Mouse (Mus musculus): ENCODE measurements at regions not wholly inside any gene's neighbourhood (a gene's known extent, or its start where the extent isn't known, plus 50 kb on each side); places are given as distances from the start of the nearest gene placed in this dataset.

DNA sequence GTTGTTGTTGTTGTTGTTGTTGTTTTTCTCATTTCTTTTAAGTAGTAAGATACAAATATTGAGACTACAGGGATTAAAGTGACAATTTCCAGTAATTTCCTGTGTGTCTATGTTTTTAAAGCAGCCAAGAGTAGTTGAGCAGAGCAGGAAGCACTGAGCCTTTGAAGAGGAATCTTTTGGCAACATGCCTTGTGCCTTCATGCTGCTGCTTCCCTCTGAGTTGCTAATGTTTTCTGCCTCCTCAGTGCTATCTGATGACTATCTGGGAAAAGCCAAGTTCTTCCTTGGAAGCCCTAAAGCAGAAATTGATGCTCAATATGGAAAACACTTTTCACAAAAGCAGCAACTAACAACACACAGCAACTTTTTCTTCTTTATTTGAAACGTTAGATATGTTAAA, 634.2 kb downstream of the Serpinb8 start:
- H3K27me3 ChIP-seq (replicated peaks), result no peaks in the 10 kb centered on the region
- no peak overlapping the region for H3K9ac ChIP-seq
- no peaks in the 10 kb centered on the region for H3K36me3 ChIP-seq (replicated peaks)
- no peak for ATAC-seq (replicated peaks)
- no peaks in the 10 kb centered on the region for H3K4me1 ChIP-seq
- no peak overlapping the region for H3K4me2 ChIP-seq
- H3K4me3 ChIP-seq, result no peak overlapping the region
- no peak overlapping the region for H3K27ac ChIP-seq
- no peaks in the 10 kb centered on the region for H3K9me3 ChIP-seq
- WGBS, result 80% methylated on average over 1 of the region's 1 CpGs

DNA sequence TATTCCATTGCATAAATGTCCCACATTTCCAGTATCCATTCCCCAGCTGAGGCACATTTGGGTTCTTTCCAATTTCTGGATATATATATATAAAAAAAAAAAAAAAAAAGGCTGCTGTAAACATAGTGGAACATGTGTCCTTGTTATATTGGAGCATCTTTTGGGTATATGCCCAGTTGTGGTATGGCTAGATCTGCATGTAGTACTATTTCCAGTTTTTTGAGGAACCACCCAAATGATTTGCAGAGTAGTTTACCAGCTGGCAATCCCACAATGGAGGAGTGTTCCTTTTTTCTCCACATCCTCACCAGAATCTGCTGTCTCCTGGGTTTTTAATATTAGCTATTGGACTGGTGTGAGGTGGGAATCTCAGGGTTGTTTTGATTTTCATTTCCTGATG, 650.3 kb downstream of the Serpinb8 start:
- no peak overlapping the region for H3K9ac ChIP-seq
- H3K4me1 ChIP-seq, result no peaks in the 10 kb centered on the region
- no peak overlapping the region for H3K4me2 ChIP-seq
- no peaks in the 10 kb centered on the region for H3K27me3 ChIP-seq (replicated peaks)
- H3K27ac ChIP-seq, result no peak overlapping the region
- no peak overlapping the region for H3K4me3 ChIP-seq
- ATAC-seq (replicated peaks), result no peak
- no peaks in the 10 kb centered on the region for H3K36me3 ChIP-seq (replicated peaks)
- no peaks in the 10 kb centered on the region for H3K9me3 ChIP-seq

DNA sequence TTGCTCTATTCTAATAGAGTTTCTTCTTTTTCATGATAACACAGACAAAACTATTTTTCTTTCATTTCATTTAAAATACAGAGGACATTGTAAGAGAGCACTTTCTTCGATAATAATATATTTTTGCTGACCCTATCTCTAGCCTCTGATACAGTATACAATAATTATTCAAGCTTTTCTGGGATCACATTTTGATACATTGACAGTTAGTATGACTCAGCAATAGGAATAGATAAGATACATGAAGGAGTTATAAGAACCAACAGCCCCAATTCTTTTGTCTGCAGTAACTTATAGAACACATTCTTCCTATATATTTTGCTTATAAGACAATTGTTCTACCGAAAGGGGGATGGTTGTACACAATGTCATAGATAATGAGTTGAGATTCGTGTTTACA, 665.3 kb downstream of the Serpinb8 start:
- Histone ChIP-seq H3K9ac (no peak overlapping the region), H3K36me3 (replicated peaks) (no peaks in the 10 kb centered on the region), H3K4me3 (no peak overlapping the region), H3K27me3 (replicated peaks) (no peaks in the 10 kb centered on the region), H3K27ac (no peak overlapping the region), H3K9me3 (no peaks in the 10 kb centered on the region), H3K4me1 (no peaks in the 10 kb centered on the region), H3K4me2 (no peak overlapping the region)
- WGBS, result 89% methylated on average over 3 of the region's 3 CpGs
- no peak for ATAC-seq (replicated peaks)

- ATAC-seq (replicated peaks), result no peak
- H3K9ac ChIP-seq, result no peak overlapping the region
- H3K4me2 ChIP-seq, result no peak overlapping the region
- H3K4me3 ChIP-seq, result no peak overlapping the region
- no peaks in the 10 kb centered on the region for H3K36me3 ChIP-seq (replicated peaks)
- H3K4me1 ChIP-seq, result no peaks in the 10 kb centered on the region
- H3K9me3 ChIP-seq, result no peaks in the 10 kb centered on the region
- no peak overlapping the region for H3K27ac ChIP-seq
- no peaks in the 10 kb centered on the region for H3K27me3 ChIP-seq (replicated peaks)
Observed at GRCm38 (mm10) chr1:108259355-108259754, 669.5 kb downstream of the Serpinb8 start.

- WGBS, result 82% methylated on average over 5 of the region's 5 CpGs
Observed at GRCm38 (mm10) chr1:108282099-108282498, 692.3 kb downstream of the Serpinb8 start.

DNA sequence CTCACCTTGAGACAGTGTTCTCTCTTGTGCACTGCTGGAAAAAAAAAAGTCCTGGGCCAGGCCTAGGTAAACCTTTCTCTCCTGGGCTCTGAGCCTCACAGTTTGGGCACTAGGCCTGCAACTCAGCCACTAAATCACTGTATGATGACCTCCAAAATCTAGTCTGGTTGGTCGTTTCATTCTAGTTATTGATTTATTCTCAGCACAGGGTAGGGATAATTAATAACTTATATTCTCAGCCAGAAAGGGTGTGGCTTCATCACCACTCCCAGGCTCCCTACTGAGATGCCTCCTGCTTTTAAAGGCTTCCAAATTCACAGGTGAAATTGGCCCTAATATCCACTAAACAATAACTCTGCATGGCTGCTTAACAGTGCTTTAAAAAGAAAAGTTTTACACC, 696.8 kb downstream of the Serpinb8 start:
- WGBS, result 82% methylated on average over 1 of the region's 1 CpGs
- H3K4me1 ChIP-seq, result no peaks in the 10 kb centered on the region
- H3K36me3 ChIP-seq (replicated peaks), result no peaks in the 10 kb centered on the region
- ATAC-seq (replicated peaks), result no peak
- no peaks in the 10 kb centered on the region for H3K9me3 ChIP-seq
- no peaks in the 10 kb centered on the region for H3K27me3 ChIP-seq (replicated peaks)
- no peak overlapping the region for H3K4me2 ChIP-seq
- H3K27ac ChIP-seq, result no peak overlapping the region
- no peak overlapping the region for H3K4me3 ChIP-seq
- no peak overlapping the region for H3K9ac ChIP-seq

More at GRCm38 (mm10) chr1:108282099-108282498, 692.3 kb downstream of the Serpinb8 start:
- H3K9ac ChIP-seq, result no peak overlapping the region
- H3K4me1 ChIP-seq, result no peaks in the 10 kb centered on the region
- no peak overlapping the region for H3K4me2 ChIP-seq
- no peak overlapping the region for H3K27ac ChIP-seq
- no peak for ATAC-seq (replicated peaks)
- H3K36me3 ChIP-seq (replicated peaks), result no peaks in the 10 kb centered on the region
- H3K9me3 ChIP-seq, result no peaks in the 10 kb centered on the region
- no peak overlapping the region for H3K4me3 ChIP-seq
- H3K27me3 ChIP-seq (replicated peaks), result no peaks in the 10 kb centered on the region
